Mouse (Mus musculus): Measurements from ENCODE around the gene Psmb5.
A peak's percentile ranks its signal among the peaks of the same experiment; 100 is the strongest.

Psmb5 gene

GRCm38 (mm10) chr14:54592319-54592934, 25.4 kb downstream of the Psmb5 start:
- no peak for DNase-seq (ENCODE audit: low spot score)

DNA sequence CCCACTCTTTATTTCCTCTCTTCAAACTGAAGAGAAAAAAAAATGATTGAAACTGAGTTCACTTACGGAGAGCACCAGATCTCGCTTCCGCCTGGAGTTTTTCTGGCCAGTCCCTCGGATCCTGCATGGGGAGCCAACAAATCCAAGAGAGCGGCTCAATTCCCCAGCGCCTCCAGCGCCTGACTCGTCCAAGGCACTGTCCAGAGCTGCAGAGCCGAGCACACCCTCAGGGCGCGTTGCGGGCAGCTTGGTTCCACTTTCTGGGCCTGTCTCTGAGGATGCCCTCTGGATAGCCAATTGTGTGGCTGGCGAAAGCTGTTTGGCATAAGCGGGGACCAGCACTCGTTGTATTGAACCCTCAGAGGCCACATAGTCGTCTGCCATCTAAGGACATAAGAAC, 26.8 kb downstream of the Psmb5 start:
- no peak for DNase-seq (ENCODE audit: low spot score)

GRCm38 (mm10) chr14:54583681-54584338, 34.0 kb downstream of the Psmb5 start:
- no peak for DNase-seq (ENCODE audit: low spot score)

DNA sequence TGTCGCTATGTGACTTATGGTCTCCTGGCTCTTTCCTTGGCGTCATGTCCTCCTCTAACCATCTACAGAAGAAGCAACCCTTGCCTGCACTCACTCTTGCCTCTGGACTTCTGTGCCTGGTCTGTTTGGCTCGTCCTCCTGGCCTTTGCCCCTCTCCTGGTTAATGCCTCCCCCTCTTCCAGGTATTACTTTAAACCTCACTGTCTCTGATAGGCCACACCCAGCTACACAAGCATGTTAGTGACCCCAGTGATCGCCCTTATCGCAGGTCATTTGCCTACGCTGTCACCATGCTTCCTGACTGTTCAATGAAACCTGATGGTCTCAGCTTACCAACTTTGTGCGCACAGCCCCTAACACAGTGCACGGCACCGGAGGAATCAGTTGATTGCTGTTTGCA, 35.3 kb downstream of the Psmb5 start:
- no peak for DNase-seq (ENCODE audit: low spot score)

DNA sequence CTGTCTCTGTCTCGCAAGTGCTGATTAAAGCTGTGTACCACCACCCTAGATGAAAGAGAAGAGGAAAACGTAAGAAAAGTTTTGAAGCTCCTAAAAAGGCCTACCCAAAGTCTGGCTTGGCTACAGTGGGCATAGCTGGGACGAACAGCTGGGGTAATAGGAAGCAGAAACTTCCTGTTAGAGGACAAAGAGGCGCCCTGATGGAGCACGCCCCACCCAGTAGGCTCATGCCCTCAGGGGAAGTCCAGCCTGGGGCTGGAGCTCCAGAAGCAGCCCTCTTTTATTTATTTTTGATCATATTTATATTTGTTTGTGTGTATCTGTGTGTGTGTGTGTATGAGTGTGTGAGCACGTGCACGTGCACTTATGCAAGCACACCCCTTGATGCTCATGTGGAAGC, 38.2 kb downstream of the Psmb5 start:
- no peak for DNase-seq (ENCODE audit: low spot score)

GRCm38 (mm10) chr14:54578063-54578462, 39.8 kb downstream of the Psmb5 start:
- DNase-seq (ENCODE audit: low spot score): no peak

- DNase-seq (ENCODE audit: low spot score): peak; percentile 83
These were observed 40.5 kb downstream of the Psmb5 start, which contains the start of gene Ajuba for GRCm38 (mm10) chr14:54577089-54577982. TSS of gene Ajuba (minus strand) at chr14:54577558.

DNA sequence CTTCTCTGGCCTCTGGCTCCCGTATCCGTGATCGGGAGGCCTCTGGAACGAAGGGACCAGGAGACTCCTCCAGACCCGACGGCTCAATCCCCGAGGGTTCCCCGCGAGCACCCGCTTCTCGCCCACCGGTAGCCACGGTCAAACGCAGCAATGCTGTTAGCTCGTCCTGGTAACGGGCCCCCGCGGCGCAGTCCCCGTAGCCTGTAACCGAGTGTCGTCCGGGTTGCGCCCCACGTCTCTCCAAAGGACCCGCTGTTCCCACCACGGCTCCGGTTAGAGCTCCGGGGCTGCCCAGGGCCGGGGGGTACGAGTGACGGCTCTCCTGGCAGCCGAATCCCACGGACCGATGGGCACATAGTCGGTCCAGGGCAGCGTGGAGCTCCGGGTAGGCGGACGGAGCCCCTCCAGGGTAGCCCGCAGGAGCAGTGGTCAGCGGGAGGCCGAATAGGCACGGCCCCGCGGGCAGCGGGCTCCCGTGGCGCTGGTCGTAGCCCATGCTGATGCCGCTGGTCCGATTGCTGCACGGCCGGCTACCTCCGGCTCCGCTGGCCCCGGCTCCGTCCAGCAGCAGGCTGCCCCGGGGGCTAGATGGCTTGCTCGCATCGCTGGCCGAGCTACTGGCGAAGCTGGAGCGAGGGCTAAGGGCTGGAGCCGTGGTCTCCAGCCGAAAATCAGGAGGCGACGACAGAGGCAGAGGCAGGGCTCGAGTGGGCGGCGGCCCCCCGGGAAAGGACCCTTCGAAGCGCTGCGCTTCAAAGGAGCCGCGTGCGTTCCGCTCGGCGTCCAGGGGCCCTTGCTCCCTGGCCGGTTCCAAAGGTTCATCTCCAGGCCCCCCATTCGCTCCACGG, 41.4 kb downstream of the Psmb5 start:
- no peak for DNase-seq (ENCODE audit: low spot score)

GRCm38 (mm10) chr14:54575631-54576030, 42.2 kb downstream of the Psmb5 start:
- no peak for DNase-seq (ENCODE audit: low spot score)

GRCm38 (mm10) chr14:54575031-54575430, 42.8 kb downstream of the Psmb5 start:
- DNase-seq (ENCODE audit: low spot score): no peak

DNA sequence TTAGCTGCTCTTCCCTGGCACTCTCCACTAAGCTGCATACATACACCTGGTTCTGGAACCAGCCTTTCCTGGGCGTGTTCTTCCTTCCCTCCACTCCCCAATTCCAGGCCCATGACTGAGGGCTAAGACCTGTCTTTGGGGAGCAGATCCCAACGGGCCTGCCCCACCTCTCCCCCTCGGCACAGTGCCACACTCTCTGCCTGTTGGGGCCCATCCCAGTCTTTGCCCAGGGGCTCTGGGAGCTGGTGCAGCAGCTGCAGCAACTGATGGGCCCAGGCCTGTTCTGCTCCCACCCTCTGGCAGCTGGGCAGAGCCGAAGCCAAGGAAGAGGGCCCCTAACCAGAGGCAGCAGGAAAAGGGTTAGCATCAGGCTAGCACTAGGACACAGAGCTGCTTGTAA, 43.6 kb downstream of the Psmb5 start:
- no peak for DNase-seq (ENCODE audit: low spot score)

DNA sequence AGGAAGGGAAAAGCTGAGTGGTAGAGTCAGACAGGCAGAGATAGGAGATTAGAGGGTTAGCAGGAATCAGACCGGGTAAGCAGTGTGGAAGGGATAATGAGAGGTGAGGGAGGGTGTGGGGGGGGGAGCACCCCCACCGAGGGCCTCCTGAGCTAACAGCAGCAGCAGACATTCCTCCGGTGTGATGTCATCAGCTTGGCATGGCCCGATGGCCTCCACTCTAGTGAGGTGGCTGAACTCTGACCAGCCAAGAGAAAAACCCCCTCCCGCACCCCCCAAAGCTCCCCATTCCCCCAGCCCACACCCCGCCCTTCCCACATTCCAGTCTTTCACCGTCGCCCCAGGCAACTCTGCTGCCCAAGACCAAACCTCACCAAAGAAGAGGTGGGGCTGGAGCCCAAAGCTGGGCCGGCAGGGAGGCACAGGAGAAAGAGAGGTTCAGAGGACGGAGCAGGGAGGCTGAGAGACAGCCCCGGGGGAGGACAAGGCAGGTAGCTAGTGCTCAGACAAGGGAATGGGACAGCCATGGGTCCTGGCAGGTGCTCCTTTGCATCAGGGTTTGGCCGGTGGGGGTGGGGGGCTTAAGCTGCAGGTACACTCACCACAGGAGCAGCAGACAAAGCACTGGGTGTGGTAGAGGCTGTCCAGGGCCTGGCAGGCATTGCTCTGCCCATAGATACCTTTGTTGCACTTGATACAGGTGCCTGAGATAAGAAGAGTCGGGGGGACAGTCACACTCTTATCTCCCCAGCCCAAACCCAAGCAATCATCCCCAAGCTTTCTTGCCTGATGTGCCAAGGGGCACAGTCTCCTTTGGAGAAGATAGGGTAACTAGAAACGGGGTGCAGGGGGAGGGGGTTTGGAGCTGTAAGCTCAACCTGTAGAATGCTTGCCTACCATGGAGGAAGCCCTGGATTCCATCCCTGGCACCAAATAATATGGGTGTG, 44.8 kb downstream of the Psmb5 start:
- DNase-seq (ENCODE audit: low spot score): no peak

DNA sequence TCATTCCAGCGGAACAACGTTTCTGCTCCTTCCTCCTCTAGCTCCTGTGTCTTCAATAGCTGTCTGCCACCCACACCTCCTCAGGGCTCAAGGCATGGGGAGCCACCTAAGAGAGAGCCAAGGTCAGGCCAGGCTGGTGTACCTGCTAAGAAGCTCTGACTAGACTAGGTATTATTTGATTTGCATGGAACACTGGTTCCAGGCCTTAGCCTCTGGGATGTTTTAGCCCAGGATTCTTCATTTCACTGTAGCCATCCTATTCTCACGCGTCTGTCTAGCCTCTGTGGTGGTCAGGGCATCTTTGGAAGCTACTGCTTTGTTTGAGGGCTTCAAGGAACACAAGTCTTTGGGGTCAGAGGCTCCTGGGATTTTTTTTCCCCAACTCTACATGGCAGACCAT, 45.7 kb downstream of the Psmb5 start:
- DNase-seq (ENCODE audit: low spot score): no peak

- no peak for DNase-seq (ENCODE audit: low spot score)
These were observed 48.1 kb downstream of the Psmb5 start for GRCm38 (mm10) chr14:54569451-54570392.

- no peak for DNase-seq (ENCODE audit: low spot score)
These were observed 49.0 kb downstream of the Psmb5 start for GRCm38 (mm10) chr14:54568694-54569414.
